Mouse (Mus musculus) liver, embryonic 11.5 days (tissue): ENCODE measurements at regions not wholly inside any gene's neighbourhood (a gene's known extent, or its start where the extent isn't known, plus 50 kb on each side); places are given as distances from the start of the nearest gene placed in this dataset.

Experiments
- ATAC-seq: fragments of 200-750 bp; cut with Nextera tagmentation; replicated peaks from 2 replicates; pipeline ENCODE4 v1.8.0; 2017; ENCODE audit warnings: moderate number of reproducible peaks, mild to moderate bottlenecking, moderate TSS enrichment, moderate library complexity; ENCODE audit not compliant: low FRiP score
- DNase-seq: peaks from one replicate; pipeline ENCODE4 v3.0.0-alpha.2; 2017; ENCODE audit warnings: low spot score
- H3K27ac ChIP-seq: fragments of 300-500 bp; sonication (generic); 2 replicates; pipeline ENCODE4 v1.5.1; 2014; ENCODE audit warnings: mild to moderate bottlenecking, low read depth, low read length, control low read depth
- H3K27me3 ChIP-seq: fragments of 300-500 bp; sonication (generic); replicated peaks from 2 replicates; pipeline ENCODE4 v1.6.1; 2014; ENCODE audit warnings: low read length, mixed read lengths; ENCODE audit not compliant: control insufficient read depth, insufficient read depth
- H3K36me3 ChIP-seq: fragments of 300-500 bp; sonication (generic); 2 replicates; pipeline ENCODE4 v1.6.1; 2014; ENCODE audit warnings: mild to moderate bottlenecking, low read length, moderate library complexity, mixed read lengths; ENCODE audit not compliant: control insufficient read depth, insufficient read depth
- H3K4me1 ChIP-seq: fragments of 300-500 bp; sonication (generic); replicated peaks from 2 replicates; pipeline ENCODE4 v1.6.1; 2014; ENCODE audit warnings: low read length, mixed read lengths; ENCODE audit not compliant: control insufficient read depth, insufficient read depth
- H3K4me2 ChIP-seq: fragments of 300-500 bp; sonication (generic); 2 replicates; pipeline ENCODE4 v1.6.1; 2014; ENCODE audit warnings: mild to moderate bottlenecking, control low read depth, moderate library complexity
- H3K4me3 ChIP-seq: fragments of 300-500 bp; sonication (generic); 2 replicates; pipeline ENCODE4 v1.5.1; 2014; ENCODE audit warnings: low read depth, low read length, control low read depth
- H3K9ac ChIP-seq: fragments of 300-500 bp; sonication (generic); 2 replicates; pipeline ENCODE4 v1.6.1; 2014; ENCODE audit warnings: low read depth, low read length, control low read depth
- H3K9me3 ChIP-seq: fragments of 300-500 bp; sonication (generic); 2 replicates; pipeline ENCODE4 v1.6.1; 2016; ENCODE audit warnings: low read length, inconsistent platforms, mixed read lengths; ENCODE audit not compliant: control insufficient read depth
- WGBS: fragments of 180-500 bp; shearing (Covaris S2); extraction: QIAGEN DNeasy Blood & Tissue Kit; methylation state at CpG from one replicate; pipeline ENCODE4 v1.1.7; 2014; 5-methylcytosine and 5-hydroxymethylcytosine counted together

GRCm38 (mm10) chr15:6207239-6207638, 92.3 kb upstream of the Dab2 start:
- no peak for ATAC-seq
- no peak overlapping the region for H3K4me3 ChIP-seq
- H3K27ac ChIP-seq, result no peak overlapping the region
- DNase-seq, result no peak
- no peak overlapping the region for H3K4me2 ChIP-seq
- no peaks in the 10 kb centered on the region for H3K4me1 ChIP-seq
- H3K9me3 ChIP-seq, result no peaks in the 10 kb centered on the region
- H3K9ac ChIP-seq, result no peak overlapping the region
- H3K27me3 ChIP-seq, result no peaks in the 10 kb centered on the region
- no peaks in the 10 kb centered on the region for H3K36me3 ChIP-seq
- WGBS, result 54% methylated on average over 2 of the region's 2 CpGs

- Histone ChIP-seq H3K4me1 (no peaks in the 10 kb centered on the region), H3K4me2 (no peak overlapping the region), H3K9ac (no peak overlapping the region), H3K27me3 (no peaks in the 10 kb centered on the region), H3K36me3 (no peaks in the 10 kb centered on the region), H3K4me3 (no peak overlapping the region), H3K27ac (no peak overlapping the region), H3K9me3 (no peaks in the 10 kb centered on the region)
- ATAC-seq, result no peak
- WGBS, result 15% methylated on average over 2 of the region's 2 CpGs
- no peak for DNase-seq
Measured at GRCm38 (mm10) chr15:6209301-6209700, 90.3 kb upstream of the Dab2 start.

DNA sequence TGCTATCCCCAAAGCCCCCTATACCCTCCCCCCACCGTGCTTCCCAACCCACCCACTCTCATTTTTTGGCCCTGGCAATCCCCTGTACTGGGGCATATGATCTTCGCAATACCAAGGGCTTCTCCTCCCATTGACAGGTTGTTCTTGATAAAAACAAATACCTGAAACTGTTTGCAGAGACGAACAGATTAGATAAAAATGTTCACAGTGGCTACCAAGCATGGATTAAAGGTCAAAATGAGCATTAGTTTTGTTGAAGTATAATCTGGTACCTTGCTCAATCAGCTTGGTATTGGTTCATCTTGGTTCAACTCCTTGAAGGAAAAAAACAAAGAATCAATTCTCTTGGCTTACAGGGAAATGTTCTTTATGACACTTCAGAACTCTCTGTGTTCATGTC, 81.5 kb upstream of the Dab2 start:
- Histone ChIP-seq H3K4me3 (no peak overlapping the region), H3K9me3 (no peaks in the 10 kb centered on the region), H3K36me3 (no peaks in the 10 kb centered on the region), H3K4me1 (no peaks in the 10 kb centered on the region), H3K27me3 (no peaks in the 10 kb centered on the region), H3K27ac (no peak overlapping the region), H3K4me2 (no peak overlapping the region), H3K9ac (no peak overlapping the region)
- WGBS, result 46% methylated on average over 3 of the region's 3 CpGs
- DNase-seq (no peak), ATAC-seq (no peak)

- H3K4me2 ChIP-seq, result no peak overlapping the region
- H3K27me3 ChIP-seq, result no peaks in the 10 kb centered on the region
- no peak overlapping the region for H3K27ac ChIP-seq
- no peak overlapping the region for H3K9ac ChIP-seq
- DNase-seq (no peak), ATAC-seq (no peak)
- 63% methylated on average over 1 of the region's 1 CpGs for WGBS
- no peaks in the 10 kb centered on the region for H3K36me3 ChIP-seq
- H3K4me1 ChIP-seq, result no peaks in the 10 kb centered on the region
- H3K9me3 ChIP-seq, result no peaks in the 10 kb centered on the region
- H3K4me3 ChIP-seq, result no peak overlapping the region
Measured at GRCm38 (mm10) chr15:6225227-6225626, 74.4 kb upstream of the Dab2 start.

DNA sequence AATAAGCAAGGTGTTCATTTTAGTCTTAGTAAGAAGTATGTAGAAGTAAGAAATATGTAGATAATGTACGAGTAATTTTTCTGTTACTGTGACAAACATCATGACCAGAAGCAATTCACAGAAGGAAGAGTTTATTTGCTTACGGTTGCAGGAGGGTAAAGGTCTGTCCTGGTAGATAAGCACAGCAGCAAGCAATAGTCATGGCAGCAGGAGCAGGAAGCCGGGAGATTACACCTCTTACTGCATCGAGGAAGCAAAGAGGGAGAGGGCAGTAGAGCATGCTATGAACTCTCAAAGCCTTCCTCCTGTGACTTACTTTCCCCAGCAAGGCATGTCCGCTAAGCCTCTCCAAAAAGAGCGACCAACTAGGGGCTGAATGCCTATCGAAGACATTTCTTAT, 69.0 kb upstream of the Dab2 start:
- Histone ChIP-seq H3K36me3 (no peaks in the 10 kb centered on the region), H3K9me3 (no peaks in the 10 kb centered on the region), H3K4me1 (no peaks in the 10 kb centered on the region; the same call in 1 of the 2 replicates), H3K4me3 (no peak overlapping the region), H3K27ac (no peak overlapping the region), H3K9ac (no peak overlapping the region), H3K27me3 (no peaks in the 10 kb centered on the region), H3K4me2 (no peak overlapping the region)
- 54% methylated on average over 7 of the region's 7 CpGs for WGBS
- no peak for DNase-seq
- ATAC-seq, result peak; percentile 75

DNA sequence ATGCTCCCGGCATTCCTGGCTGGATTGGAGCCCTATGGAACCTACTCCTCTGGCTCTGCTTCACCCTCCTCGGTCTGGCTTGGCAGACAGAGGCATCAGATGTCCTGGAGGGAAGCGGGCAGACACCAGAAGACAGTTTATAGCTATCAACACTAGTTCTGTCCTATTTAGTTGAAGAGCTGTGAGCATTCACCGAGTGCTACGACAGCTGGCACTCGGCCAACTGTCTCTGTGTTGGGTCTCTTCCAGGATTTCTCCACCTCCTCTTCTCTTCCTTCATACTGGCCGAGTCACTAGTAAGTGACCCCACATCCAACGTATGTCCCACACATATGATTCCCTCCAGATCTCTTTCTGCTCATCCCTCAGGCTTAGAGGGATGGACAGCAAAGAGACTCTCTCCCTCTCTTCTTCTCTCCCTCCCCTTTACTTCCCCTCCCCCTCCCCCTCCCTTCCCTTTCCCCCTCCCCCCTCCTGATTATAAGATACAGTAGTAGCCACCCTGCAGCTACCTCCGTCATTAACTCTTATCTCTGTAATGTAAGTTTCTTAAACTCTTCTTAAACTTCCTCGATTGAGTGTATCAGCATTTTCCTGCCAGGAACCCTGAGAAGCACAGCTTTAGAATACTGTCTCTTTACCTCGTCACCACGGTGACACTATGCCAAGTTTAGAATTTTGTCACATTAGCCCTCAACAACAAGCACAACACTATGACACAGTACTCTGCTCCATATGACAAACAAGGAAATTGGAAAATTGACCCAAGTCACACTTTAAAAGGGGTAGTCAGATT, 68.1 kb upstream of the Dab2 start:
- Histone ChIP-seq H3K4me1 (no peaks in the 10 kb centered on the region; the same call in 1 of the 2 replicates), H3K4me2 (no peak overlapping the region), H3K4me3 (no peak overlapping the region), H3K27me3 (no peaks in the 10 kb centered on the region), H3K9me3 (no peaks in the 10 kb centered on the region), H3K9ac (no peak overlapping the region), H3K36me3 (no peaks in the 10 kb centered on the region), H3K27ac (no peak overlapping the region)
- no peak; the same call in 1 of the 2 replicates for ATAC-seq
- DNase-seq, result no peak
- WGBS, result 58% methylated on average over 12 of the region's 12 CpGs

DNA sequence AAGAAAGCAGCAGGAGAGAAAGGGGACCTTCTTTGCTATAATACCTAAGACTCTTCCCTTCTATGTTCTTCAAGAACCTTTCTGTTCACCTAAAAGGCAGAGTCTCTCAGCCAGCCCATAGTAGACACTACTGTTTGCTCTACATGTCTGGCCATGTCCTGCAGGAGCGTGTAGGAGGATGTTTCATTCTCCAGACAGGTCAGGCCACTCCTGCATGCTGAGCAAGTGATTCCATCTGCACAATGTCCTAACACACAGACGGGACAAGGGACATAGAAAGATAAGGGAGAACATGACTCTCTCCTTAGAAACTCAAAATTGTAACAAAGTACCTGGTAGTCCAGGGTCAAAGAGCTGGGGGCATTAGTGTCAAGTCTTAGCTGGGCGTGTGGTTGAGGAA, 66.0 kb upstream of the Dab2 start:
- H3K36me3 ChIP-seq, result no peaks in the 10 kb centered on the region
- H3K27ac ChIP-seq, result no peak overlapping the region
- DNase-seq (no peak), ATAC-seq (no peak)
- H3K9ac ChIP-seq, result no peak overlapping the region
- no peaks in the 10 kb centered on the region; the same call in 1 of the 2 replicates for H3K4me1 ChIP-seq
- H3K4me2 ChIP-seq, result no peak overlapping the region
- H3K4me3 ChIP-seq, result no peak overlapping the region
- WGBS, result 65% methylated on average over 3 of the region's 3 CpGs
- no peaks in the 10 kb centered on the region for H3K9me3 ChIP-seq
- no peaks in the 10 kb centered on the region for H3K27me3 ChIP-seq

DNA sequence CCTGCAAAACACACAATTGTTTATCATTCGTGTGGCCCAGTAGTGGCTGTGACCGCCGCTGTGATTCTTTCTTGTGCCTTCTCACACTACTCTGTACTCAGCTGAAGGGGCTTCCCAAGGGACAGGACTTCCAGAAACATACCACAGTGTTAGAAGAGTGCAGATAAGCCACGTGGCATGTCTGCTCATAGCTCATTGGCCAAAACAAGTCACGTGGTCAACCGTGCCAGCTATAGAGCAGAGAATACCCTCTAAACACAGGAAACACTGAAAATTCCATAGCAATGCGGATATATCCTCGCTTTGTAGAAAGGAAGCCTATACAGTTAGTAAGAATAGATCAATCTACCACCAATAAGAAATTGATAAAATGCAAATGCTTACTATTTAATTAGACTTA, 63.0 kb upstream of the Dab2 start:
- H3K9me3 ChIP-seq, result no peaks in the 10 kb centered on the region
- no peaks in the 10 kb centered on the region for H3K27me3 ChIP-seq
- DNase-seq (no peak), ATAC-seq (no peak)
- H3K4me1 ChIP-seq, result no peaks in the 10 kb centered on the region
- H3K9ac ChIP-seq, result no peak overlapping the region
- no peaks in the 10 kb centered on the region for H3K36me3 ChIP-seq
- H3K27ac ChIP-seq, result no peak overlapping the region
- H3K4me3 ChIP-seq, result no peak overlapping the region
- H3K4me2 ChIP-seq, result no peak overlapping the region
- 88% methylated on average over 8 of the region's 8 CpGs for WGBS

GRCm38 (mm10) chr15:6237726-6238125, 61.9 kb upstream of the Dab2 start:
- ATAC-seq, result no peak

More at GRCm38 (mm10) chr15:6237726-6238125, 61.9 kb upstream of the Dab2 start:
- H3K4me2 ChIP-seq, result no peak overlapping the region
- H3K27ac ChIP-seq, result no peak overlapping the region
- no peak overlapping the region for H3K9ac ChIP-seq
- no peak for DNase-seq
- H3K4me3 ChIP-seq, result no peak overlapping the region
- WGBS, result 57% methylated on average over 8 of the region's 8 CpGs
- no peaks in the 10 kb centered on the region for H3K36me3 ChIP-seq
- H3K9me3 ChIP-seq, result no peaks in the 10 kb centered on the region
- H3K27me3 ChIP-seq, result no peaks in the 10 kb centered on the region
- no peaks in the 10 kb centered on the region for H3K4me1 ChIP-seq
